Mouse (Mus musculus) ES-E14 (cell line): Measurements from ENCODE around the gene Tmcc1.

Experiments used
- HCFC1 ChIP-seq: IDR thresholded peaks from 2 replicates; pipeline ENCODE4 v1.6.1; 2012; ENCODE audit warnings: low read length, inconsistent platforms, borderline replicate concordance; ENCODE audit not compliant: insufficient read depth
- ZC3H11A ChIP-seq: IDR thresholded peaks from 2 replicates; pipeline ENCODE4 v1.6.1; 2012; ENCODE audit warnings: low read depth, mild to moderate bottlenecking, inconsistent platforms, low read length, borderline replicate concordance
- ZNF384 ChIP-seq: IDR thresholded peaks from 2 replicates; pipeline ENCODE4 v1.6.1; 2012; ENCODE audit warnings: low read depth, low read length, inconsistent platforms

DNA sequence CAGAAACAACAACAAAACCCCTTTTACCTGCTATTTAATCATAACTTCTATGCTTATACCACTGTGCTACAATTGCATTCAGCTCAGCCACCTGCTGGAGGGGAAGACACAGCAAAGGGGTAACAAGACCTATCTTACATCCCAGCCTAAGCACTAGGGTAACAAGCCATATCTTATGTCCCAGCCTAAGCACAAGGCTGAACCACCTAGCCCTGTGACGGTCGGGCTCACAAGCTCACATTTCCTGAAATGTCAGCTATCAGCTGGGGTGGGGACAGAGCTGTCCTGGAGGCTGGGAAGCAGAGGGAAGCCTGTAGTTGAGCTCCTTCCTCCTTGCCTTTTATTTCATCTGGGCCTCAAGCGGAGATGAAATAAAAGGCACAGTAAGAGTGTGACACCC, 115.7 kb downstream of the Tmcc1 start:
- TF ChIP-seq ZC3H11A (no peak), HCFC1 (no peak), ZNF384 (no peak)
